8 mouse cellular contexts compared by ENCODE assay signal in the genomic region with DNA sequence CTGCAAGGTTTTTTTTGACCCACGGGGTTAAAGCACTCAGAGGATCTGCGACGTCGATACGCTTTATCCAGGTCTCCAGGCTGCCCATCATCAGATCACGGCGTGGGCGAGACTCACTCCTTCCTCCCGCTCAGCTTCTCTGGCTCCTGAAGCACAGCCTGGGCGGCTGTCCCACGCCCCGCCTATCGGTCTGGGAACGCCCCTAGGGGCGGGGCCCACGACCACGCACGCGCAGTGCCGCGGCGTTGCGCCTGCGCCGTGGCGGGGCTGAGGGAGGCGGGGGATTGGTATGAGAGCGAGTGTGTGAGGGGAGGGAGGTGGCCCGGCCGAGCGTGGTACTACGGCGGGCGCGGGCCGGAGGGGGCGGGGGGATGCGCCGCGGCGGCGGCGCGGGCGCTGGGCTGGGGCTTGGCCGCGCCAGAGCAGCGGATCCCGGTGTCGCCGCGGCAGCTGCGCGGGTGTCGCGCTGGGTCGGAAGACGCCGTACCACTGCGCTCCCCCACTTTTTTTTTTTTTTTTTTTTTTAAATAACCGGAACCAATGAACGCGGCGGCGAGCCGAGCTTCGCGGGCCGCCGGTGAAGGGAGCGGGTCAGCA. TPM values are rescaled to one million over a fixed set of nuclear protein-coding genes. Genes with fewer than 3 reads are reported as not detected.
DNase-seq lines count a peak whose midpoint lies in the region; ATAC-seq lines count a peak whose summit lies in the region.

A gene (plus strand): TSS at position 354 of the 597 bp plus-strand sequence.

- peak within 1 kb of the TSS; percentile 75 for H3K4me2 ChIP-seq in hindbrain, embryonic 11.5 days (replicated peaks; ENCODE audit: low read depth, low read length)

- under 1% methylated on average over 38 of the region's 71 CpGs for WGBS in hindbrain, embryonic 11.5 days

- H3K9ac ChIP-seq in hindbrain, embryonic 11.5 days (ENCODE audit: low read depth, low read length): peak within 1 kb of the TSS; percentile 87

- peak within 1 kb of the TSS; percentile 78 for H3K4me3 ChIP-seq in hindbrain, embryonic 11.5 days (ENCODE audit: low read depth, low read length)

- H3K27me3 ChIP-seq in hindbrain, embryonic 11.5 days (ENCODE audit: control insufficient read depth, insufficient read depth, low read length): no peaks in the 10 kb centered on the region

- H3K4me1 ChIP-seq in hindbrain, embryonic 11.5 days (replicated peaks; ENCODE audit: control insufficient read depth, insufficient read depth, low read length): no peaks in the 10 kb centered on the region

- no peaks in the 10 kb centered on the region for H3K9me3 ChIP-seq in hindbrain, embryonic 11.5 days (ENCODE audit: control insufficient read depth, low read length)

- H3K27ac ChIP-seq in hindbrain, embryonic 11.5 days (ENCODE audit: low read depth, low read length): peak within 1 kb of the TSS; percentile 87

- DNase-seq in MN1 (ENCODE audit: low spot score): peak; percentile 97
- DNase-seq in cerebellum, adult 9-10 months: peak; percentile 97
- peak; percentile 88 to 94 for DNase-seq in frontal cortex, adult 2 months (ENCODE audit: extremely low spot score in 1 of 2, low spot score in 1 of 2)
- DNase-seq in hindbrain, embryonic 11.5 days (ENCODE audit: low spot score): peak; percentile 99
- DNase-seq in layer of hippocampus, postnatal 10 days (ENCODE audit: low spot score in 2 of 2): peak; percentile 95 to 97
- DNase-seq in lung, postnatal 10 days: peak; percentile 96
- peak; percentile 98 for DNase-seq in ovary, postnatal 36 days (ENCODE audit: low spot score)
- DNase-seq in thymus, postnatal 25 days: peak; percentile 98

- ATAC-seq in hindbrain, embryonic 11.5 days (ENCODE audit: low FRiP score): peak; percentile 96

- H3K36me3 ChIP-seq in hindbrain, embryonic 11.5 days (ENCODE audit: control insufficient read depth, insufficient read depth, low read length): no peaks in the 10 kb centered on the region

RNA-seq across cellular contexts. Expression of the gene that starts here (rescaled TPM):
- polyA plus RNA-seq in frontal cortex, adult 2 months (2012; rRNA removed): 28.3 and 28.8 TPM in 2 replicates
- 18.5 and 26.8 TPM in 2 replicates for polyA plus RNA-seq in hindbrain, embryonic 11.5 days (2014; fragmentation: Nextera tagmentation; extraction: Ambion mirVana)
- total RNA-seq in layer of hippocampus, postnatal 10 days (2021): 10 to 100 TPM; 66.0 to 77.4 TPM

Comparison
In these comparisons a context has a peak if more than half of its experiments do, and no peak if none do; other contexts are left out.
1. Peak in every context shown above with its lines: DNase-seq, ATAC-seq, H3K4me3 ChIP-seq and H3K27ac ChIP-seq.